Mouse (Mus musculus) kidney, postnatal 14 days (tissue): ENCODE measurements around the gene Usp3.

Experiments
- DNase-seq: peaks from one replicate; pipeline ENCODE4 v3.0.0; 2022; ENCODE audit warnings: mixed read lengths

Usp3 gene

GRCm38 (mm10) chr9:66592708-66593612, at the start of gene Usp3:
Gene Usp3, minus strand, starts transcription at chr9:66593142.
- DNase-seq = peak; percentile 98

GRCm38 (mm10) chr9:66640491-66640890, 47.5 kb upstream of the Usp3 start:
- DNase-seq = peak; percentile 49

- DNase-seq = no peak
Measured at GRCm38 (mm10) chr9:66639626-66640025, 46.7 kb upstream of the Usp3 start.

GRCm38 (mm10) chr9:66632441-66632840, 39.5 kb upstream of the Usp3 start:
- no peak for DNase-seq

GRCm38 (mm10) chr9:66630931-66631330, 38.0 kb upstream of the Usp3 start:
- DNase-seq = peak; percentile 43

- DNase-seq = peak; percentile 86
Measured at GRCm38 (mm10) chr9:66626661-66627060, 33.7 kb upstream of the Usp3 start.

GRCm38 (mm10) chr9:66625974-66626530, 33.1 kb upstream of the Usp3 start:
- DNase-seq = no peak

- DNase-seq = no peak
Measured at GRCm38 (mm10) chr9:66624873-66625272, 31.9 kb upstream of the Usp3 start.

GRCm38 (mm10) chr9:66623627-66624026, 30.7 kb upstream of the Usp3 start:
- no peak for DNase-seq

GRCm38 (mm10) chr9:66620581-66620981, 27.6 kb upstream of the Usp3 start:
- peak; percentile 82 for DNase-seq

GRCm38 (mm10) chr9:66620055-66620454, 27.1 kb upstream of the Usp3 start:
- peak; percentile 52 for DNase-seq

GRCm38 (mm10) chr9:66617812-66618211, 24.9 kb upstream of the Usp3 start:
- DNase-seq = no peak

- DNase-seq = no peak
Measured at GRCm38 (mm10) chr9:66616858-66617257, 23.9 kb upstream of the Usp3 start.

GRCm38 (mm10) chr9:66615141-66615540, 22.2 kb upstream of the Usp3 start:
- DNase-seq = peak; percentile 30

- no peak for DNase-seq
Measured at GRCm38 (mm10) chr9:66614547-66614946, 21.6 kb upstream of the Usp3 start.

GRCm38 (mm10) chr9:66613667-66614066, 20.7 kb upstream of the Usp3 start:
- DNase-seq = no peak

- peak; percentile 90 for DNase-seq
Measured at GRCm38 (mm10) chr9:66611478-66612093, 18.6 kb upstream of the Usp3 start.

- DNase-seq = no peak
Measured at GRCm38 (mm10) chr9:66608817-66609345, 15.9 kb upstream of the Usp3 start.

GRCm38 (mm10) chr9:66606851-66607250, 13.9 kb upstream of the Usp3 start:
- no peak for DNase-seq

GRCm38 (mm10) chr9:66605876-66606750, 13.2 kb upstream of the Usp3 start:
- DNase-seq = peak; percentile 73

GRCm38 (mm10) chr9:66604349-66605206, 11.6 kb upstream of the Usp3 start:
- DNase-seq = peak; percentile 34
